Mouse (Mus musculus): ENCODE results near the gene Gcnt7.

Gcnt7 gene

GRCm38 (mm10) chr2:172407499-172407898 lies 50.9 kb downstream of the Gcnt7 start:
- in situ Hi-C loops (cut with MboI; ENCODE audit: low sequenced_read_pairs), result no loop called here

- in situ Hi-C loops (cut with MboI; ENCODE audit: low sequenced_read_pairs), result no loop called here
Observed at GRCm38 (mm10) chr2:172406173-172406572, 52.2 kb downstream of the Gcnt7 start.

- in situ Hi-C loops (cut with MboI; ENCODE audit: low sequenced_read_pairs), result no loop called here
Observed at GRCm38 (mm10) chr2:172405011-172405410, 53.4 kb downstream of the Gcnt7 start.

- in situ Hi-C loops (cut with MboI; ENCODE audit: low sequenced_read_pairs), result no loop called here
Observed at GRCm38 (mm10) chr2:172404239-172404638, 54.2 kb downstream of the Gcnt7 start.

GRCm38 (mm10) chr2:172401116-172401825 lies 57.1 kb downstream of the Gcnt7 start:
- in situ Hi-C loops (cut with MboI; ENCODE audit: low sequenced_read_pairs), result no loop called here
